Mouse (Mus musculus): ENCODE measurements around the gene Olfr566.

Olfr566 gene

DNA sequence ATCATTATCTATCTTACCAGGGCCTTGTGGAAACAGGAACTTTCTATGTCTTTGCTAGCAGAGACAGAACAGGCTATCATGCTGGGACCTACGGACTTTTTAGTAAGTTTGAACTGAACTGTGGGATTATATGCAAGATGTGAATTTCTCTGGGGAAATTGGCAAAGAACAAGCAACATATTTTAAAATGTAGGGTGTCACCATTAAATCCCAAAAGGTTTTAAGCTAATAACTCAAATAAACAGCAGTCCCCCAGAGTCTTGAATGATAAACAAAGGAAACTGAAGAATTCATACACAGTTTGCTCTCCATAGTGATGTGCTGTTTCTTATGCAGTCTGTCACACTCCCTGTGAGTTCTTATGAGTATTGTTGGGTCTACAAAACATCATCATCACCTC, at the start of gene Olfr566:
Gene Olfr566, minus strand, starts transcription at position 101 of the 400 bp plus-strand sequence.
- no peak for DNase-seq

- no peak for DNase-seq
Observed at GRCm38 (mm10) chr7:102890782-102891181, 32.2 kb upstream of the Olfr566 start, which contains the start of gene Olfr569. Olfr569 (minus strand) TSS chr7:102890882.

GRCm38 (mm10) chr7:102876822-102877221, 18.3 kb upstream of the Olfr566 start, which contains the start of gene Olfr568:
Olfr568 (plus strand) TSS chr7:102877122.
- no peak for DNase-seq

DNA sequence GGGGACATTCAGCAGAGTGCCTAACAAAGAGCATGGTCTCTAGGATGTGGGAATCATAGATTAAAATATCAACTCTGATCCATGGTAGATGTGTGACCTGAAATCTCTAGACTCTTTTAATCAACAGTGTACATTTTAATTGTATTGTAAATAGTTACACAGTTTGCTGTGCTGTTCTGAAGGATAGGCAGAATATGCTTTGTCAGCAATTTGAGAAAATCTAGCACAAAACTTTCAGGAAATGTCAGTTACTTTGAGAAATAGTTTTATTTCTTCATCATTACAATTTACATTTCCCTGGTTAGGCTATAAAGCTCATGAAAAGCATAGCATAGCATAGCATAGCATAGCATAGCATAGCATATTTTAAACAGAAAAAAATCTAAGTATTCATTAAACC, 2.8 kb downstream of the Olfr566 start:
- DNase-seq = no peak

All from cerebellum, adult 11 months (tissue).